Mouse (Mus musculus): ENCODE data around the gene Cdk7. TPM values are rescaled to one million over a fixed set of nuclear protein-coding genes. Genes with fewer than 3 reads are reported as not detected.

Gene Cdk7
- polyA plus RNA-seq, 1 experiment from 2014 or later: 39.3 TPM

DNA sequence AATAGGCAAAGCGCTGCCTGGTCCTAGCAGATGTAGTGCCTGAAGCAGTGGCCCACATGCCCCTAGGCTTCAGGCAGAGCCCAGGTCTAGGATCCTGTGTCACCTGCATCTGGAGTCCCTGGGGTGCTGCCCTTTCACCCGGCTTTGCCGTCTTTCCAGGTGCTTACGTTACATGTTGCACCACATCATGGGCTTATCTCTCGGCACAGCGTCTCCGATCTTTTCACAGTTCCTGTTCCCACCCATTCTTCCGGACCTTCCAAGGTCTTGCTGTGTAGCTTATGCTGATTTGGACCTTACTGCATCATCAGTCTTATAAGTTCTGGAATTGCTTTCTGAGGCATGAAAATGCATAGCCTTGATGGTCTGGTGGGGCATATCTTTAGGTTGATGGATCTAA lies 21.8 kb upstream of the Cdk7 start:
- H3K9me3 ChIP-seq (replicated peaks; ENCODE audit: control insufficient read depth, low read length, poor library complexity, severe bottlenecking): no peaks in the 10 kb centered on the region
- H3K9ac ChIP-seq (ENCODE audit: low read depth, low read length): no peak overlapping the region
- H3K36me3 ChIP-seq (ENCODE audit: control insufficient read depth, insufficient read depth, low read length): no peaks in the 10 kb centered on the region
- ATAC-seq: no peak
- no peaks in the 10 kb centered on the region for H3K4me1 ChIP-seq (ENCODE audit: control insufficient read depth, insufficient read depth, low read length)
- WGBS: 94% methylated on average over 8 of the region's 8 CpGs
- H3K27me3 ChIP-seq (ENCODE audit: control insufficient read depth, insufficient read depth, low read depth, low read length): no peaks in the 10 kb centered on the region
- H3K4me2 ChIP-seq (ENCODE audit: low read length): no peak overlapping the region
- H3K4me3 ChIP-seq (ENCODE audit: low read depth, low read length): no peak overlapping the region
- no peak overlapping the region for H3K27ac ChIP-seq (ENCODE audit: low read length)

DNA sequence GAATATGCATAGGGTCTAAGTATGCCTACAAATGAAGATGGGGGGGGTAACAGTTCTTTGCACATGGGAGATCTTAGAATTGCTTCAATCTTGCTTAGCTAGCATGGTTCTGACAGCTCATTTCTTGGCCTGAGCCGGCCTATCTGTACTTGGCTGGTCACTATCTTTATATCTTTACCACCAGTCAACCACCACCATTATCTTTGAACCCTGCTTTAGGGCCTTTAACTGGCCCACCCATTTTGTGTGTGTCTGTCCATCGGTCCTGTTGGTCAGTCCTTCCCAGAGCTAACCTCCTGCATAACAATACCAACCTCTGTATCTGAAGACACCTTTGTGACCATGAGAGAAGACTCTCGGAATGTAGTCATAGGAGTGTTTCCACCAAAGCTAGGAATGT lies 20.7 kb upstream of the Cdk7 start:
- Histone ChIP-seq H3K4me3 (ENCODE audit: low read depth, low read length) (no peak overlapping the region), H3K4me1 (ENCODE audit: control insufficient read depth, insufficient read depth, low read length) (no peaks in the 10 kb centered on the region), H3K4me2 (ENCODE audit: low read length) (no peak overlapping the region), H3K36me3 (ENCODE audit: control insufficient read depth, insufficient read depth, low read length) (no peaks in the 10 kb centered on the region), H3K27me3 (ENCODE audit: control insufficient read depth, insufficient read depth, low read depth, low read length) (no peaks in the 10 kb centered on the region), H3K9ac (ENCODE audit: low read depth, low read length) (no peak overlapping the region), H3K27ac (ENCODE audit: low read length) (no peak overlapping the region), H3K9me3 (replicated peaks; ENCODE audit: control insufficient read depth, low read length, poor library complexity, severe bottlenecking) (no peaks in the 10 kb centered on the region)
- 84% methylated on average over 3 of the region's 3 CpGs for WGBS
- ATAC-seq: no peak

DNA sequence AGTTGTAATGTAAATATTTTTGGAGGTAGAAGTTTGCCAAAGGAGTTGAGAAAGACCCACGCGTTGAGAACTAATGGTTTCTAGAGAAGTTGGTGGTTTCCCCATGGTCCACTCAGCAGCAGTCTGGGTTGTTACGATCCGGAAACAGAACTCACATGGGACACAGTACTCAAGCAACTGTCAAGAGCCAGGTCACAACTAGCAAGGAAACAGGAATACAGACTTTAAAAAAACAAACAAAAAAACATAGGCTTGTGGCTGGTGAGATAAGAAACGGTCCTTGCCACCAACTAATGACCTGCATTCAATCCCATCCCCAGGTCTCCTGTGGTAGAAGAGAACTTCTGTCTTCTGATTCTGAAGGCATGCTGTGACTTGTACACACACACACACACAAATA lies 20.1 kb upstream of the Cdk7 start:
- H3K9ac ChIP-seq (ENCODE audit: low read depth, low read length): no peak overlapping the region
- no peaks in the 10 kb centered on the region for H3K36me3 ChIP-seq (ENCODE audit: control insufficient read depth, insufficient read depth, low read length)
- no peak overlapping the region for H3K4me2 ChIP-seq (ENCODE audit: low read length)
- 83% methylated on average over 5 of the region's 5 CpGs for WGBS
- no peak for ATAC-seq
- no peaks in the 10 kb centered on the region for H3K27me3 ChIP-seq (ENCODE audit: control insufficient read depth, insufficient read depth, low read depth, low read length)
- H3K9me3 ChIP-seq (replicated peaks; ENCODE audit: control insufficient read depth, low read length, poor library complexity, severe bottlenecking): no peaks in the 10 kb centered on the region
- no peak overlapping the region for H3K27ac ChIP-seq (ENCODE audit: low read length)
- H3K4me3 ChIP-seq (ENCODE audit: low read depth, low read length): no peak overlapping the region
- no peaks in the 10 kb centered on the region for H3K4me1 ChIP-seq (ENCODE audit: control insufficient read depth, insufficient read depth, low read length)

DNA sequence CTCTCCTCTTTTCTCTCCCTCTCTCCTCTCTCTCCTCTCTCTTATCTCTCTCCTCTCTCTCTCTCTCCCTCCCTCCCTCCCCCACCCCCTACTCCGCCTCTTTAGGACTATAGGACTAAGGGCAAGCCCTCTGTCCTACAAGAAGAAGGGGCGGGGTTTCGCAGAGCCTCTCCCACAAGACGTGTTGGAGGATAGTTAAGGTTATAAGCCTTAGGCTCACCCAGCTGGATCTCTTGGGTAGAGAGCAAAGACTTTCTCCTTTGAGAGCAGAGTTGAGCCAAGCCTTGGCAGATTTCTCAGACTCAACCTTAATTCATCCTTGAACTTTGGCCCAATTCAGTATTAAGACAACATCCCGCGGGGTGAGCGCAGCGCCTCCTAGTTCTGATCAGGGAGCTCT lies 17.9 kb upstream of the Cdk7 start:
- no peaks in the 10 kb centered on the region for H3K9me3 ChIP-seq (replicated peaks; ENCODE audit: control insufficient read depth, low read length, poor library complexity, severe bottlenecking)
- ATAC-seq: no peak
- no peak overlapping the region for H3K4me2 ChIP-seq (ENCODE audit: low read length)
- H3K4me1 ChIP-seq (ENCODE audit: control insufficient read depth, insufficient read depth, low read length): peaks cover 4% of the 10 kb centered on the region
- no peak overlapping the region for H3K9ac ChIP-seq (ENCODE audit: low read depth, low read length)
- 45% methylated on average over 7 of the region's 8 CpGs for WGBS
- H3K27me3 ChIP-seq (ENCODE audit: control insufficient read depth, insufficient read depth, low read depth, low read length): no peaks in the 10 kb centered on the region
- H3K4me3 ChIP-seq (ENCODE audit: low read depth, low read length): no peak overlapping the region
- H3K36me3 ChIP-seq (ENCODE audit: control insufficient read depth, insufficient read depth, low read length): no peaks in the 10 kb centered on the region
- no peak overlapping the region for H3K27ac ChIP-seq (ENCODE audit: low read length)

DNA sequence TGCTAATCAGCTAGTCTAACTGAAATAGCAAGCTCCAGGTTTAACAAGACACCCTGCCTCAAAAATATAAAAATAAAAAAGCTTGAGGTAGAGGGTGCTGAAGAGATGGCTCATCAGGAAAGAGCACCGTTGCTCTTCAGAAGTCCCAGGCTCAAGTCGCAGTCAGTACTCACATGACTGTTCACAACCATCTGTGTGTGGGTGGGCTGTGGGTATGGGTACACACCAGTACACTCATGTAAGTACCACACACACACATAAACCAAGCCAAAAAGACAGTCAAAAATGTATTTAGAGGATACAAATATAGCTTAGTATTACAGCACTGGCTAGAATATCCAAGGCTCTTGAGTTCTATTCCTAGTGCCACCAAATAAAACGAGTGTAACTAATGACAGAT lies 15.4 kb upstream of the Cdk7 start:
- peaks cover 14% of the 10 kb centered on the region for H3K4me1 ChIP-seq (ENCODE audit: control insufficient read depth, insufficient read depth, low read length)
- WGBS: 93% methylated on average over 3 of the region's 3 CpGs
- no peak overlapping the region for H3K4me2 ChIP-seq (ENCODE audit: low read length)
- H3K27ac ChIP-seq (ENCODE audit: low read length): no peak overlapping the region
- H3K4me3 ChIP-seq (ENCODE audit: low read depth, low read length): no peak overlapping the region
- no peaks in the 10 kb centered on the region for H3K36me3 ChIP-seq (ENCODE audit: control insufficient read depth, insufficient read depth, low read length)
- no peak overlapping the region for H3K9ac ChIP-seq (ENCODE audit: low read depth, low read length)
- ATAC-seq: no peak
- H3K27me3 ChIP-seq (ENCODE audit: control insufficient read depth, insufficient read depth, low read depth, low read length): no peaks in the 10 kb centered on the region
- H3K9me3 ChIP-seq (replicated peaks; ENCODE audit: control insufficient read depth, low read length, poor library complexity, severe bottlenecking): no peaks in the 10 kb centered on the region

DNA sequence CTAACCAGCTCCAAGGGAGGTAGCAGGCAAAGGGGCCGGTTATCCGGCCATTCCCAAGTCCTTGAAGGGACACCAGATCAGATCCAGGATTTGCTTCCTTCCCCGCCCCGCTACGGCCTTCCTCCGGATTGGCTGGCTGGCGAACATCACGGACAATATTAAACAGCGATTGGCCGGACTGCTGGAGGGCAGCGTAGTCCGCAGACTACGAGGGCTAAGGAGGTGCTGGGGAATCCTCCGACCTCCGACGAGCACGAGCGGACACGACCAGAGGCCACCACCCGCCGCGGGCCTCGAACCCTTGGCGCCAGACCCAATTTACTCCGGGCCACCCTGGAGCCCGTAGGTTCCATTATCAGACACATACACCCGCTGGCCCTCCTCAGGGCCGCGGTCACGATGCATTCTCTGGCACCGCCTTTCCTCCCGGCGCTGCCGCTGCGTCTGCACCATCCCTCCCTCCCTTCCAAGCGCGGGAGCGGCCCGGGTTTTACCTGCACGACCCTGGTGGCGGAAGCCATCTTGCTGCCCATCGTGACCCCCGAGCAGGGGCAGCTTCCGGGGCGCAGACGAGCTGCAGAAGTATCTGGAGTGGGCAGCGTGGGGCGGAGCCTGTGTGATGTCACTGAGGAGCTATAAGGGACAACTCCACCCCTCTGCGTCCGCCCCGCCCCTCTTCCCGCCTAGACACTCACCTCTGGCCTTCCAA lies 13.5 kb upstream of the Cdk7 start, which contains the start of gene Mrps36:
Gene Mrps36, minus strand, starts transcription at position 624 of the 709 bp plus-strand sequence.
- ATAC-seq: peak; percentile 97
- Histone ChIP-seq H3K4me2 (ENCODE audit: low read length) (peak within 1 kb of the TSS; percentile 56), H3K4me3 (ENCODE audit: low read depth, low read length) (peak within 1 kb of the TSS; percentile 80), H3K36me3 (ENCODE audit: control insufficient read depth, insufficient read depth, low read length) (0 out of 2 replicates have a peak, but pooled peaks cover 2% of the 10 kb centered on the region), H3K9ac (ENCODE audit: low read depth, low read length) (peak within 1 kb of the TSS; percentile 94), H3K9me3 (replicated peaks; ENCODE audit: control insufficient read depth, low read length, poor library complexity, severe bottlenecking) (no peaks in the 10 kb centered on the region), H3K27ac (ENCODE audit: low read length) (peak within 1 kb of the TSS; percentile 97), H3K27me3 (ENCODE audit: control insufficient read depth, insufficient read depth, low read depth, low read length) (no peaks in the 10 kb centered on the region), H3K4me1 (ENCODE audit: control insufficient read depth, insufficient read depth, low read length) (peaks cover 14% of the 10 kb centered on the region)
- WGBS: under 1% methylated on average over 52 of the region's 52 CpGs

DNA sequence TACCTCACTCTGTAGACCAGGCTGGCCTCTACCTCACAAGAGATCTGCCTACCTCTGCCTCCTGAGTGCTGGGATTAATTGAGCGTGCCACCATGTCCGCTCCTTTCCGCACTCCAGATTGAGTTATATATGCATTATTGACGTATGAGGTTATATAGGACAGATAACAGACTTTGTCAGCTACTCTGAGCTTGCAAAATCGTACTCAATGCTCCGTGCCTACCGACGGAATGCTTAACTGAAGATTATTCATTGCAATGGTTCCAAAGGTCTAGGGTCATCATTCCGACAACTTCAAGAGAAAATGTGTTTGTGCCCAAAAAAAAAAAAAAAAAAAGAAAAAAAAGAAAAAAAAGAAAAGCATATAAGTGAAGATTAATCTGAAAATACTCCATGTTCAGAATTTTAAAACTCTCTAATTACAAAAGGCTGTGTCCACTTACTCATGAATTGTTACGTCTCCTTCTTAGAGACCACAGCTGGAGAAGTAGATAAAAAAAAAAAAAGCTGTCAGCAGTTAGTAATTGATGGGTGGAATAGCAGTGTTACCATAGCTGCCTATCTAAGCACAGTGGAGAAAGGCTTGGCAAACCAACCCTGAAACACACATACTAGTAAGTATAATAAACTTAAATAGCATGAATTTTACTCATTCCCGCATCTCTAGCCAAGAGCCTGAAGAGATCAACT lies 12.8 kb upstream of the Cdk7 start:
- peak overlapping the region; percentile 80 for H3K4me3 ChIP-seq (ENCODE audit: low read depth, low read length)
- peaks cover 14% of the 10 kb centered on the region for H3K4me1 ChIP-seq (ENCODE audit: control insufficient read depth, insufficient read depth, low read length)
- ATAC-seq: peak; percentile 69
- H3K9ac ChIP-seq (ENCODE audit: low read depth, low read length): peak overlapping the region; percentile 94
- 67% methylated on average over 11 of the region's 11 CpGs for WGBS
- 0 out of 2 replicates have a peak, but pooled peaks cover 2% of the 10 kb centered on the region for H3K36me3 ChIP-seq (ENCODE audit: control insufficient read depth, insufficient read depth, low read length)
- no peaks in the 10 kb centered on the region for H3K9me3 ChIP-seq (replicated peaks; ENCODE audit: control insufficient read depth, low read length, poor library complexity, severe bottlenecking)
- no peaks in the 10 kb centered on the region for H3K27me3 ChIP-seq (ENCODE audit: control insufficient read depth, insufficient read depth, low read depth, low read length)
- H3K27ac ChIP-seq (ENCODE audit: low read length): peak overlapping the region; percentile 97
- H3K4me2 ChIP-seq (ENCODE audit: low read length): peak overlapping the region; percentile 56

DNA sequence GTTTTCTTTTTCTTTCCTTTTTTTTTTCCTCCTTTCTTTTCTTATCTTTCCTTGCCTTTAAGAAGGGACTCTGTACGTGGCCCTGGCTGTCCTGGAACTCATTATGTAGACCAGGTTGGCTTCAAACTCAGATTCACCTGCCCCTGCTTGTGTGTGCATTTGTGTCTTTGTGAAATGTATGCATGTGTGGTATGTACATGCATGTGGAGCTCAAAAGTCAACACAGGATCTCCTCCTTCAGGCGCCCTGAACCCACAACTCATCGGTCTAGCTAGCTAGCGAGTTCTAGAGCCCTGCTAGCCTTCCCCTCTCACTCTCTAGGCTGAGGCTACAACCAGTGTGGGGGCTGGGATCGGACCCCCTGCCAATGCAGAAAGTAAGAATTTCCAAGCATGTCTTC lies 12.1 kb upstream of the Cdk7 start:
- H3K9ac ChIP-seq (ENCODE audit: low read depth, low read length): no peak overlapping the region
- H3K36me3 ChIP-seq (ENCODE audit: control insufficient read depth, insufficient read depth, low read length): 0 out of 2 replicates have a peak, but pooled peaks cover 2% of the 10 kb centered on the region
- peaks cover 14% of the 10 kb centered on the region for H3K4me1 ChIP-seq (ENCODE audit: control insufficient read depth, insufficient read depth, low read length)
- no peak overlapping the region for H3K27ac ChIP-seq (ENCODE audit: low read length)
- H3K9me3 ChIP-seq (replicated peaks; ENCODE audit: control insufficient read depth, low read length, poor library complexity, severe bottlenecking): no peaks in the 10 kb centered on the region
- 96% methylated on average over 5 of the region's 5 CpGs for WGBS
- no peaks in the 10 kb centered on the region for H3K27me3 ChIP-seq (ENCODE audit: control insufficient read depth, insufficient read depth, low read depth, low read length)
- ATAC-seq: no peak
- H3K4me2 ChIP-seq (ENCODE audit: low read length): no peak overlapping the region
- H3K4me3 ChIP-seq (ENCODE audit: low read depth, low read length): no peak overlapping the region

DNA sequence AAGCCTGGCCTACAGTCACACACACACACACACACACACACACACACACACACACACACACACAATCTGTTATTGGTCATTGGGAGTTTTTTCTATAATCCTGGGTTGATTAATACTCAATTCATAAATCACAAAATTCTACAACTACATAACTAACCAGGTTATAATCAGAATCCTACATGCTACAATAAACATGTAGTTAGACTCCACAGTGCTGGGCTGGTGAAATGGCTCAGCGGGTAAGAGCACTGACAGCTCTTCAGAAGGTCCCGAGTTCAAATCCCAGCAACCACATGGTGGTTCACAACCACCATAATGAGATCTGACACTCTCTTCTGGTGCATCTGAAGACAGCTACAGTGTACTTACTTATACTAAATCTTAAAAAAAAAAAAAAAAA lies 2.0 kb upstream of the Cdk7 start:
- H3K27me3 ChIP-seq (ENCODE audit: control insufficient read depth, insufficient read depth, low read depth, low read length): no peaks in the 10 kb centered on the region
- 96% methylated on average over 2 of the region's 2 CpGs for WGBS
- no peak overlapping the region for H3K27ac ChIP-seq (ENCODE audit: low read length)
- peaks cover 2% of the 10 kb centered on the region; the same call in 1 of the 2 replicates for H3K36me3 ChIP-seq (ENCODE audit: control insufficient read depth, insufficient read depth, low read length)
- H3K9me3 ChIP-seq (replicated peaks; ENCODE audit: control insufficient read depth, low read length, poor library complexity, severe bottlenecking): no peaks in the 10 kb centered on the region
- peaks cover 9% of the 10 kb centered on the region for H3K4me1 ChIP-seq (ENCODE audit: control insufficient read depth, insufficient read depth, low read length)
- no peak overlapping the region for H3K9ac ChIP-seq (ENCODE audit: low read depth, low read length)
- ATAC-seq: no peak
- no peak overlapping the region for H3K4me3 ChIP-seq (ENCODE audit: low read depth, low read length)
- no peak overlapping the region for H3K4me2 ChIP-seq (ENCODE audit: low read length)
